Mouse (Mus musculus): ENCODE data around the gene Wdr25. TPM values are rescaled to one million over a fixed set of nuclear protein-coding genes. Genes with fewer than 3 reads are reported as not detected.
A peak's percentile ranks its signal among the peaks of the same experiment; 100 is the strongest.

Gene Wdr25
- polyA plus RNA-seq, 1 experiment from 2014 or later = 3.3 TPM

- Histone ChIP-seq H3K9me3 (replicated peaks; ENCODE audit: control insufficient read depth, low read length) (no peaks in the 10 kb centered on the region), H3K9ac (ENCODE audit: low read depth, low read length) (no peak overlapping the region), H3K27me3 (ENCODE audit: control insufficient read depth, insufficient read depth, low read length) (no peaks in the 10 kb centered on the region), H3K4me1 (ENCODE audit: control insufficient read depth, insufficient read depth, low read length) (no peaks in the 10 kb centered on the region), H3K4me3 (ENCODE audit: low read depth, low read length) (no peak overlapping the region), H3K27ac (ENCODE audit: low read depth, low read length) (no peak overlapping the region), H3K36me3 (ENCODE audit: control insufficient read depth, insufficient read depth, low read length) (no peaks in the 10 kb centered on the region), H3K4me2 (no peak overlapping the region)
- 84% methylated on average over 9 of the region's 9 CpGs for WGBS (ENCODE audit: insufficient replicate concordance)
- no peak for ATAC-seq (replicated peaks; ENCODE audit: insufficient number of reproducible peaks, low FRiP score, low TSS enrichment)
Observed at GRCm38 (mm10) chr12:108987448-108987847, 94.0 kb downstream of the Wdr25 start.

- Histone ChIP-seq H3K36me3 (ENCODE audit: control insufficient read depth, insufficient read depth, low read length) (no peaks in the 10 kb centered on the region), H3K4me2 (no peak overlapping the region), H3K9me3 (replicated peaks; ENCODE audit: control insufficient read depth, low read length) (no peaks in the 10 kb centered on the region), H3K9ac (ENCODE audit: low read depth, low read length) (no peak overlapping the region), H3K4me1 (ENCODE audit: control insufficient read depth, insufficient read depth, low read length) (no peaks in the 10 kb centered on the region), H3K4me3 (ENCODE audit: low read depth, low read length) (no peak overlapping the region), H3K27me3 (ENCODE audit: control insufficient read depth, insufficient read depth, low read length) (no peaks in the 10 kb centered on the region), H3K27ac (ENCODE audit: low read depth, low read length) (no peak overlapping the region)
- ATAC-seq (replicated peaks; ENCODE audit: insufficient number of reproducible peaks, low FRiP score, low TSS enrichment) = no peak
- 58% methylated on average over 9 of the region's 9 CpGs for WGBS (ENCODE audit: insufficient replicate concordance)
Observed at GRCm38 (mm10) chr12:108990425-108990824, 97.0 kb downstream of the Wdr25 start.

GRCm38 (mm10) chr12:108993046-108993445, 99.6 kb downstream of the Wdr25 start:
- no peaks in the 10 kb centered on the region for H3K9me3 ChIP-seq (replicated peaks; ENCODE audit: control insufficient read depth, low read length)
- 43% methylated on average over 2 of the region's 2 CpGs for WGBS (ENCODE audit: insufficient replicate concordance)
- no peak for ATAC-seq (replicated peaks; ENCODE audit: insufficient number of reproducible peaks, low FRiP score, low TSS enrichment)
- no peak overlapping the region for H3K4me2 ChIP-seq
- H3K27ac ChIP-seq (ENCODE audit: low read depth, low read length) = no peak overlapping the region
- H3K9ac ChIP-seq (ENCODE audit: low read depth, low read length) = no peak overlapping the region
- no peak overlapping the region for H3K4me3 ChIP-seq (ENCODE audit: low read depth, low read length)
- H3K4me1 ChIP-seq (ENCODE audit: control insufficient read depth, insufficient read depth, low read length) = no peaks in the 10 kb centered on the region
- H3K36me3 ChIP-seq (ENCODE audit: control insufficient read depth, insufficient read depth, low read length) = no peaks in the 10 kb centered on the region
- no peaks in the 10 kb centered on the region for H3K27me3 ChIP-seq (ENCODE audit: control insufficient read depth, insufficient read depth, low read length)

- no peak overlapping the region for H3K27ac ChIP-seq (ENCODE audit: low read depth, low read length)
- H3K9ac ChIP-seq (ENCODE audit: low read depth, low read length) = no peak overlapping the region
- no peak for ATAC-seq (replicated peaks; ENCODE audit: insufficient number of reproducible peaks, low FRiP score, low TSS enrichment)
- H3K4me1 ChIP-seq (ENCODE audit: control insufficient read depth, insufficient read depth, low read length) = no peaks in the 10 kb centered on the region
- H3K4me3 ChIP-seq (ENCODE audit: low read depth, low read length) = 0 out of 2 replicates have a peak overlapping the region, but pooled peaks have one; percentile 26
- no peaks in the 10 kb centered on the region for H3K36me3 ChIP-seq (ENCODE audit: control insufficient read depth, insufficient read depth, low read length)
- peak overlapping the region; percentile 56 for H3K4me2 ChIP-seq
- H3K9me3 ChIP-seq (replicated peaks; ENCODE audit: control insufficient read depth, low read length) = no peaks in the 10 kb centered on the region
- WGBS (ENCODE audit: insufficient replicate concordance) = 4% methylated on average over 19 of the region's 19 CpGs
- H3K27me3 ChIP-seq (ENCODE audit: control insufficient read depth, insufficient read depth, low read length) = no peaks in the 10 kb centered on the region
Observed at GRCm38 (mm10) chr12:108994436-108995031, 101.1 kb downstream of the Wdr25 start.

- H3K4me1 ChIP-seq (ENCODE audit: control insufficient read depth, insufficient read depth, low read length) = no peaks in the 10 kb centered on the region
- no peaks in the 10 kb centered on the region for H3K36me3 ChIP-seq (ENCODE audit: control insufficient read depth, insufficient read depth, low read length)
- H3K9me3 ChIP-seq (replicated peaks; ENCODE audit: control insufficient read depth, low read length) = no peaks in the 10 kb centered on the region
- H3K4me2 ChIP-seq = no peak overlapping the region
- 76% methylated on average over 12 of the region's 12 CpGs for WGBS (ENCODE audit: insufficient replicate concordance)
- H3K27ac ChIP-seq (ENCODE audit: low read depth, low read length) = no peak overlapping the region
- H3K27me3 ChIP-seq (ENCODE audit: control insufficient read depth, insufficient read depth, low read length) = no peaks in the 10 kb centered on the region
- H3K9ac ChIP-seq (ENCODE audit: low read depth, low read length) = no peak overlapping the region
- no peak for ATAC-seq (replicated peaks; ENCODE audit: insufficient number of reproducible peaks, low FRiP score, low TSS enrichment)
- no peak overlapping the region for H3K4me3 ChIP-seq (ENCODE audit: low read depth, low read length)
Observed at GRCm38 (mm10) chr12:108995976-108996636, 102.7 kb downstream of the Wdr25 start.

GRCm38 (mm10) chr12:108997249-108997648, 103.8 kb downstream of the Wdr25 start:
- Histone ChIP-seq H3K9me3 (replicated peaks; ENCODE audit: control insufficient read depth, low read length) (no peaks in the 10 kb centered on the region), H3K4me3 (ENCODE audit: low read depth, low read length) (no peak overlapping the region), H3K4me1 (ENCODE audit: control insufficient read depth, insufficient read depth, low read length) (no peaks in the 10 kb centered on the region), H3K27me3 (ENCODE audit: control insufficient read depth, insufficient read depth, low read length) (no peaks in the 10 kb centered on the region), H3K27ac (ENCODE audit: low read depth, low read length) (no peak overlapping the region), H3K9ac (ENCODE audit: low read depth, low read length) (no peak overlapping the region), H3K36me3 (ENCODE audit: control insufficient read depth, insufficient read depth, low read length) (no peaks in the 10 kb centered on the region), H3K4me2 (no peak overlapping the region)
- no peak for ATAC-seq (replicated peaks; ENCODE audit: insufficient number of reproducible peaks, low FRiP score, low TSS enrichment)
- 76% methylated on average over 8 of the region's 8 CpGs for WGBS (ENCODE audit: insufficient replicate concordance)

- H3K27ac ChIP-seq (ENCODE audit: low read depth, low read length) = no peak overlapping the region
- no peaks in the 10 kb centered on the region for H3K36me3 ChIP-seq (ENCODE audit: control insufficient read depth, insufficient read depth, low read length)
- no peaks in the 10 kb centered on the region for H3K4me1 ChIP-seq (ENCODE audit: control insufficient read depth, insufficient read depth, low read length)
- no peaks in the 10 kb centered on the region for H3K27me3 ChIP-seq (ENCODE audit: control insufficient read depth, insufficient read depth, low read length)
- no peak overlapping the region for H3K9ac ChIP-seq (ENCODE audit: low read depth, low read length)
- no peaks in the 10 kb centered on the region for H3K9me3 ChIP-seq (replicated peaks; ENCODE audit: control insufficient read depth, low read length)
- H3K4me3 ChIP-seq (ENCODE audit: low read depth, low read length) = no peak overlapping the region
- ATAC-seq (replicated peaks; ENCODE audit: insufficient number of reproducible peaks, low FRiP score, low TSS enrichment) = no peak
- WGBS (ENCODE audit: insufficient replicate concordance) = 70% methylated on average over 7 of the region's 7 CpGs
- H3K4me2 ChIP-seq = no peak overlapping the region
Observed at GRCm38 (mm10) chr12:109002978-109003377, 109.5 kb downstream of the Wdr25 start.

GRCm38 (mm10) chr12:109010070-109010649, 116.7 kb downstream of the Wdr25 start:
- WGBS (ENCODE audit: insufficient replicate concordance) = 77% methylated on average over 18 of the region's 18 CpGs
- no peak overlapping the region for H3K9ac ChIP-seq (ENCODE audit: low read depth, low read length)
- H3K27ac ChIP-seq (ENCODE audit: low read depth, low read length) = no peak overlapping the region
- no peak overlapping the region for H3K4me3 ChIP-seq (ENCODE audit: low read depth, low read length)
- H3K9me3 ChIP-seq (replicated peaks; ENCODE audit: control insufficient read depth, low read length) = no peaks in the 10 kb centered on the region
- ATAC-seq (replicated peaks; ENCODE audit: insufficient number of reproducible peaks, low FRiP score, low TSS enrichment) = no peak
- no peak overlapping the region for H3K4me2 ChIP-seq
- no peaks in the 10 kb centered on the region for H3K27me3 ChIP-seq (ENCODE audit: control insufficient read depth, insufficient read depth, low read length)
- no peaks in the 10 kb centered on the region for H3K4me1 ChIP-seq (ENCODE audit: control insufficient read depth, insufficient read depth, low read length)
- no peaks in the 10 kb centered on the region for H3K36me3 ChIP-seq (ENCODE audit: control insufficient read depth, insufficient read depth, low read length)

All from heart, embryonic 11.5 days (tissue).